Mouse (Mus musculus) cerebellum, adult 11 months (tissue): ENCODE measurements around the gene Snrnp27.

Source experiments
- DNase-seq: peaks from one replicate; pipeline ENCODE4 v3.0.0; 2022

Snrnp27 gene

GRCm38 (mm10) chr6:86683872-86684654, at the start of gene Snrnp27:
Gene Snrnp27 (minus strand): TSS chr6:86684522.
- peak; percentile 87 for DNase-seq

DNA sequence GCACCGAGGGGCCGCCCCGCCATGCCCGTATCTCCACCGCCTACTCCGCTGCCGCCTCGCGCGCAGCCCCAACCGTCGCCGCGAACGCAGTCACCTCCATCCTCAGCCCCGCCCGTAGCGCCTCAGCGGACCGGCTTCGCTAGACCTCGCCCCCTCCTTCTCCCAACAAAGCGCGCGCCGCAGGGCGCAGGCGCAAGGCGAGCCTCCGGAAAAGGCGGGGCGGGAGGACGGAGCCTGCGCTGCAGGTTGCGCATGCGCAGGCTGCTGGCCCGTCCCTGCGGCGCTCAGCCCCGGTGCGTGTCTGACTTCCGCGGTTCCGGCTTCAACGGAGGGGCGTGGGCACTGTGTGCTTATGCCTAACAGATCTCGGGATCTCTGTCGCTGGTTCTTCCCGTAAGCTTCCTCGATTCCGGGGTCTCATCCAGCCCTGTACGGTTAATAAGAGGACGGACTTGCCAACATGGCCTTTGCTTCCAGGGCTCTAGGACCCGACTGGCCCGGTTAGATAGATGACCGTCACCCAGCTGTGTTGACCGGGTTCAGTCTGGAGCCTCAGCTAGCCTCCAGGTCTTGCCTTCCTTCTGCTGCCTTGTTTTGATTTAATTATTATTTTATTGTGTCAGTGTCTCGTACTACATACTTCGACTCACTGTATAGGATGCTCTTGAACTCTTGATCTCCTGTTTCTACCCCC, 49.0 kb upstream of the Snrnp27 start, which contains the start of gene Gmcl1:
TSS of gene Gmcl1 (minus strand) at position 201 of the 694 bp plus-strand sequence.
- peak; percentile 93 for DNase-seq

GRCm38 (mm10) chr6:86732276-86733173, 48.2 kb upstream of the Snrnp27 start:
- DNase-seq: peak; percentile 61

DNA sequence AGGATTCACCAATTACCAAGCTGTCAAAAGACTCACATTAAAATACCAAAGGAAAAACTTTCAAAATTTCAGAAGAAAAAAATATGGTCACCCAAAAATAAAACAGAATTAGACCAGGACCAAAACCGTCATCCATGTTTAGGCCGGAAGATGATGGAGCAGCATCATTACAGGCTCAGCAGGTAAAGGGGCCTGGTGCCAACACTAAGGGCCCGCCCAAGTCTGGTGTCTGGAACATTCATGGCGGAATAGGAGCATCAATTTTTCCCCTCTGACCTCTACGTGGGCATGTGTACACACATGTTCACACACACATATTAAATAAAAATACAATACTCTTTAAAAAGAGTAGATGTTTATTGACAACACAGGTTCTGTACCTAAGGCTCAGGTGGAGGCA, 44.4 kb upstream of the Snrnp27 start:
- no peak for DNase-seq

GRCm38 (mm10) chr6:86721977-86722376, 37.7 kb upstream of the Snrnp27 start:
- DNase-seq: no peak

DNA sequence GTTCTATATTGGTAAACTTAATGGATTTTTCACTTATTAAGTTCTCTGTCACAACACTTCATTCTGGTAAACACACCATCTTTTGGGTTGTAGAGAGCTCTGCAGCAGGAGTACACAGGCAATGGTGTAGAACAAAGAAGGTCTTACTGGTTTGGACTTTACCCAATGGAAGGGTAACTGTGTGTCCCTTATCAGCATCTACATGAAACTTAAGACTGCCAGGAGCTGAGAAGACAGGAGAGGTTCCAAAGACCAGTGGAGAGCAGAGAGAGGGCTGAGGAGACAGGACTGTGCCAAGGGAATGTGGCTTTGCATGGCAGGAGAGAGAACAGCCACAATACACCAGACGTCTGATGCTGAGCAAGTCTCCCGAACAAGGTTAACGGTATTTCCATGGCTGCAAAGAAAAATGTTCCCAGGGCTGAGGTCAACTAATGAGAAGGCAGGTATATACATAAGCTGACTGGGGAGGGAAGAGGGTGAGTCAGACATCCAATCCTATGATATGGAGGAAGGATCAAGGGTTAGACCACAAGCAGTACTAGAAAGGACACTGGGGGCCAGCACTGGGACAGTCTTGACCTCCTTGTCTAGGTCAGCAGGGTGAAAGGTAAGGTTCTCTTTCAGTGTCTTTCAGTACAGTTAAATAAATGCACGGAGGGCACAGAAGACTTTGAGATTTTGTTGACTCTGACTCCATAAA, 23.9 kb upstream of the Snrnp27 start:
- DNase-seq: no peak

- DNase-seq: no peak
These were observed 18.3 kb upstream of the Snrnp27 start for GRCm38 (mm10) chr6:86702577-86702976.

GRCm38 (mm10) chr6:86697903-86698302, 13.6 kb upstream of the Snrnp27 start:
- no peak for DNase-seq

GRCm38 (mm10) chr6:86696213-86696612, 11.9 kb upstream of the Snrnp27 start:
- peak; percentile 30 for DNase-seq

DNA sequence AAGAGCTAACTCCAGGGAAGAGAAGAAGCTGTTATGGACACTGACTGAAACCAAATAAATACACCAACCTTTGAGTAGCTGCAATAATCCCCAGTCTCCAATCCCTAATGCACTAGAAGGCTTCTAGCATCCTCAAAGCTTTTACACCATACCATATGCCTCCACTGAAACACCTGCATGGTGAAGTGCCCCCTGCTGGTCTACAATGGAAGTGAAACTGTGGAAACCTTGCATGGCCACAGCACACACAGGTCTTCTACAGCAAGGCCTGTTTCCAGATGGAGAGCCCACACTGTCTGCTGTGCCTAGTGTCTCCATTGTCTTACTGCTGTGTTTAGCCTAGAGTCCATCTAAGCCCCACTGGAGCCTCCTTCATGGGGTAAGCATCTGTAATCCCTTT, 10.1 kb upstream of the Snrnp27 start:
- DNase-seq: peak; percentile 42

DNA sequence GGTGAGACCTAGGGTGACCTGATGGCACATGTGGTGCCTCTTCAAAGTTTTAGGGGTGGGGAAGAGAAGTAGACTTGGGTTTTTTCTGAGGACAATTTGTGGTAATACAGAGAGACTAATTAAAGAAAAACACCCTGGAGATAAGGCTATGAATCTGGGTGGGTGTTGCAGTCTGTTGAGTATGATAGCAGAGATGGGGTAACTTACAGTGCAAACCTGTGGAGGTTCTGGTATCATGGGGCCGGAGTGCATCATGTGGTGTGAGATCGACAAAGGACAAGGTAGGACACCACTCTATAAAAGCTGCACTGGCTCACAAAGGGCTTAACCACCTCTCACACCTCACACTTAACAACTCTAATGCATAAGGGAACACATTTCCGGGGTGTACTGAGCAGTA, 5.3 kb upstream of the Snrnp27 start:
- DNase-seq: no peak

- DNase-seq: no peak
These were observed 2.6 kb upstream of the Snrnp27 start for GRCm38 (mm10) chr6:86686971-86687370.

DNA sequence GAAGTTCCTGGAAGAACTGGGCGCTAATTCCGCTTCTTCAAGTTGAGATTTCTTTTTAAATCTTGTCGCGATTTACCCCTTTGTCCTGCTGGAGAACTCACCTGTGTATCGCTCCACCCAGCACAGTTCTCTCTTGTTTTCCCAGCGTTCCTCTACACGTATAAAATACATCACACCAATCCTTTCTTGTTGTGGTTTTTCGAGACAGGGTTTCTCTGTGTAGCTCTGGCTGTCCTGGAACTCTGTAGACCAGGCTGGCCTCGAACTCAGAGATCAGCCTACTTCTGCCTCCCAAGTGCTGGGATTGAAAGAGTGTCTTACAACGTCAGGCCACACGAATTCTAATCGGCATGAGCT, 311 bp upstream of the Snrnp27 start:
- DNase-seq: no peak

- DNase-seq: no peak
These were observed 3.0 kb downstream of the Snrnp27 start for GRCm38 (mm10) chr6:86681289-86681688.

- DNase-seq: no peak
These were observed 6.0 kb downstream of the Snrnp27 start for GRCm38 (mm10) chr6:86678341-86678740.

DNA sequence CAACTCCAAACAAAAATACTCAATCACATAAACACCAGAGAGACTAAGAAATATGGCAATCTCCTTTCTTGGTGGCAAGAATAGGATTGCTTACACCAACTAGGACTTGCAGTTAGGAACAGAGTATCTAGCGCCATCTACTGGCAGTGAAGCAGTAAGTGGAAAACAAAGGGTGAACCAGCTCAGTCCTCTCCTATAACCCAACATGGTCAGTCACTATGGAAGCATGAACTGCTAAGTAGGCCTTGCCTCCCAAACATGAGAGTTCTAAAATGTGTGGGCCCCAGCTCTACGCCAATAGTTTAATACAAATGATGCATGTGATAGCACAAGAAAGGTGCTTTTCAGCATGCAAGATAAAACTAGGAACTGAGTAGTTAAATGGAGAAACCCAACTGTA, 13.4 kb downstream of the Snrnp27 start:
- peak; percentile 42 for DNase-seq

DNA sequence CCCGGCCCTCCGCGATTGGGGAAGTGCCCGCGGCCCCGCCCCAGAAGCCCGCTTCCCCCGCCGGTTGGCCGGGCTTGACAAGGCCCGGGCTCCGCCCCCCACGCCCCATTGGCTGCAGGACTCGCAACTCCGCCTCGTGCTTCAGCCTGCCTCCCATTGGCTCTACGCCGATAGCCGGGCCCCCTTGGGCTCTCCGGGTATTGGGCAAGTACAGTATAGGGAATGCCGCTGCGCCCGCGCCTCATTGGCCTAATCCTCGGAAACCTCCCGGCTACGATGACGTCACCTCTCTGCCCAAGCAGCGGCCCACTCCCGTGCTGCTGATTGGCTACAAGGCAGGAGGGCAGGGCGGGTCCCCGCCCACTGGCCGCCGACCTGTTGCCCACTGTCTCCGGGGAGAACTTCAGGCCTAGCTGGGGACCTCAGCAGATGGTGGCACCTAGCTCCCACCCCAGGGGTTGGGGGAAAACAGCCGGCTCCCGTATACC, 15.0 kb downstream of the Snrnp27 start:
- DNase-seq: peak; percentile 100

DNA sequence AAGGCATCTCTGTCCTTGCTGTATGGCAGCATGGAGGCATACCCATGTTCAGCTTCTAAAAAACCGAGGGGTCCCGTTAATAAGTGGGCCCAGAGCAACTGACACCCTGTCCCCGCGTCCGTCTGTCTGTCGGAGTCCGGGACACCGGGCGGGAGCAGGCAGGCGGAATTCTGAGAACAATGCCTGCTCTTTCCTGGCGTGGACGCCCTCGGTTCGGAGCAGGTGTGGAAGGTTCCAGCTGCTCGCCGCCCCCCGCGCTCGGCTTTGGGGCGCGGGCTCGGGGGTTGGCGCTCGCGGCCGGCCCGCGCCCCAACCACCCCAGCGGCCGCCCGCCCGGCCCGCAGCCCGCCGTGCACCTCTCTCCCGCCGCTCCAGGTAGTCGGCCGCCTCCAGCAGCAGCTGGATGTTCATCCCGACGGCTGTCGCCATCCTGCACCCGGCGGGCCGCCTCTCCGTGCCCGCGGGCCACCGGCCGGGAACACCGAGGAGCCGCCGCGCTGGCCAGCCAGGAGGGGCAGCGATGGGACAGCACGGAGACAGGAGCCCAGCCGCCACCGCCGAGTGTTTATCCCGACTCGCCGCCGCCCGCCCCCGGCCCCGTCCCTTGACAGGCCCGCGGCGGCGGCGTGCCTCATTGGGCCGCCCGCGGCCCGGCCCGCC, 15.6 kb downstream of the Snrnp27 start, which contains the start of gene Mxd1:
TSS of gene Mxd1 (minus strand) at position 582 of the 660 bp plus-strand sequence.
- DNase-seq: no peak

- no peak for DNase-seq
These were observed 17.3 kb downstream of the Snrnp27 start for GRCm38 (mm10) chr6:86667061-86667460.

- DNase-seq: no peak
These were observed 18.6 kb downstream of the Snrnp27 start for GRCm38 (mm10) chr6:86665560-86666307.

DNA sequence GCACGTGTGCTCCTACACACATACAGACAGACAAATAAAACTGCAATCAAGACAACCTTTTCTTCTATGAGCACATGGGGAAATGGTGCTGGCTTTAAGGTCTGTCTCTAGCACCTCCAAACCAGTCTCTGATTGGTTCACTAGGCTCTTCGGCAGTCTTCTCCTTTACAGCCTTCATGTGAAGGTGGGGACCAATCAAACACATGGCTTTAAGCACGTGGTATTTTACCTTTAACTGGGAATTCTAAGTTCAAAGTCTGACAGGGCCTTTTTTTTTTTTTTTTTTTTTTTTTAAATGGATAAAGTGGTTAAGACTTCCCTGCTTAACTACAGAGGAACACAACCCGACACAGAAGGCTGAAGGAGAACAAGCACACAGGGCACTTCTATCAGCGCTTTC, 19.2 kb downstream of the Snrnp27 start:
- DNase-seq: no peak
